Mouse (Mus musculus) midbrain, embryonic 16.5 days (tissue): ENCODE measurements around the gene Vsig1. TPM values are rescaled to one million over a fixed set of nuclear protein-coding genes. Genes with fewer than 3 reads are reported as not detected.

Experiments used
- ATAC-seq: fragments of 200-750 bp; cut with Nextera tagmentation; 2 replicates; pipeline ENCODE4 v1.8.0; 2017; ENCODE audit warnings: moderate TSS enrichment
- H3K27ac ChIP-seq: fragments of 300-500 bp; sonication (generic); 2 replicates; pipeline ENCODE4 v1.5.1; 2014; ENCODE audit warnings: mild to moderate bottlenecking, low read length, mixed read lengths
- H3K27me3 ChIP-seq: fragments of 300-500 bp; sonication (generic); 2 replicates; pipeline ENCODE4 v1.6.1; 2014; ENCODE audit warnings: low read depth, low read length, mixed read lengths; ENCODE audit not compliant: control insufficient read depth, insufficient read depth
- H3K36me3 ChIP-seq: fragments of 300-500 bp; sonication (generic); 2 replicates; pipeline ENCODE4 v1.6.1; 2014; ENCODE audit warnings: mild to moderate bottlenecking, low read length, moderate library complexity, mixed read lengths; ENCODE audit not compliant: control insufficient read depth, insufficient read depth
- H3K4me1 ChIP-seq: fragments of 300-500 bp; sonication (generic); 2 replicates; pipeline ENCODE4 v1.6.1; 2014; ENCODE audit warnings: mild to moderate bottlenecking, low read length, mixed read lengths; ENCODE audit not compliant: control insufficient read depth, insufficient read depth
- H3K4me2 ChIP-seq: fragments of 300-500 bp; sonication (generic); 2 replicates; pipeline ENCODE4 v1.6.1; 2014; ENCODE audit warnings: mild to moderate bottlenecking, low read length, mixed read lengths
- H3K4me3 ChIP-seq: fragments of 300-500 bp; sonication (generic); 2 replicates; pipeline ENCODE4 v1.5.1; 2014; ENCODE audit warnings: low read depth, mild to moderate bottlenecking, low read length, moderate library complexity, mixed read lengths
- H3K9ac ChIP-seq: fragments of 300-500 bp; sonication (generic); 2 replicates; pipeline ENCODE4 v1.6.1; 2014; ENCODE audit warnings: low read depth, low read length, mixed read lengths
- H3K9me3 ChIP-seq: fragments of 300-500 bp; sonication (generic); replicated peaks from 2 replicates; pipeline ENCODE4 v1.6.1; 2014; ENCODE audit warnings: mild to moderate bottlenecking, low read length, mixed read lengths; ENCODE audit not compliant: control insufficient read depth, poor library complexity, severe bottlenecking
- WGBS: fragments of 180-500 bp; shearing (Covaris S2); extraction: QIAGEN DNeasy Blood & Tissue Kit; methylation state at CpG from one replicate; pipeline ENCODE4 v1.1.7; 2014; 5-methylcytosine and 5-hydroxymethylcytosine counted together
- polyA plus RNA-seq: library from polyadenylated mRNA; unstranded; fragments of >200 nt; fragmentation: Nextera tagmentation; extraction: Ambion mirVana; gene quantifications from 2 replicates; pipeline ENCODE4 v1.2.1, GENCODE M21; 2015

Gene Vsig1
- polyA plus RNA-seq: not detected in 2 replicates

DNA sequence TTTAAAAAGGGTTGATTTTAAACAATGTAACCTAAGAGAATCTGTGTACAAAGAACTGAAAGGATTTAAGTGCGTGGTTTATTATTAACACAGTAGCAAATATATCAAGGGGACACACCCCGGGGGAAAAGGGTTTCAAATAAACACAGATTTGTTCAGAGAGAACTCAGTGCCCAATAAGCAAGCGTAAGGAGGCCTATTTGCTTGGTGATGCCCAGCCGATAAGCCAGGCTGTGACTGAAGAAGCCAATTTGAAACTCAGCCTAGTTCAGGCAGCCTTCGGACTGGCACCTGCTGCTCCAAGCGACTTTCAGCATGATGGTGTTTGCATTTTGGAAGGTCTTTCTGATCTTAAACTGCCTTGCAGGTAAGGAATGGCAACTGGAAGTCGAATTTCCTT, at the start of gene Vsig1:
Vsig1 (plus strand) TSS at position 249 of the 400 bp plus-strand sequence.
- H3K36me3 ChIP-seq: no peaks in the 10 kb centered on the region
- no peak within 1 kb of the TSS for H3K27ac ChIP-seq
- H3K4me2 ChIP-seq: no peak within 1 kb of the TSS
- H3K4me1 ChIP-seq: no peaks in the 10 kb centered on the region
- ATAC-seq: no peak
- no peak within 1 kb of the TSS for H3K9ac ChIP-seq
- WGBS: 75% methylated on average over 7 of the region's 7 CpGs
- no peaks in the 10 kb centered on the region for H3K9me3 ChIP-seq
- peaks cover 2% of the 10 kb centered on the region for H3K27me3 ChIP-seq
- no peak within 1 kb of the TSS for H3K4me3 ChIP-seq

DNA sequence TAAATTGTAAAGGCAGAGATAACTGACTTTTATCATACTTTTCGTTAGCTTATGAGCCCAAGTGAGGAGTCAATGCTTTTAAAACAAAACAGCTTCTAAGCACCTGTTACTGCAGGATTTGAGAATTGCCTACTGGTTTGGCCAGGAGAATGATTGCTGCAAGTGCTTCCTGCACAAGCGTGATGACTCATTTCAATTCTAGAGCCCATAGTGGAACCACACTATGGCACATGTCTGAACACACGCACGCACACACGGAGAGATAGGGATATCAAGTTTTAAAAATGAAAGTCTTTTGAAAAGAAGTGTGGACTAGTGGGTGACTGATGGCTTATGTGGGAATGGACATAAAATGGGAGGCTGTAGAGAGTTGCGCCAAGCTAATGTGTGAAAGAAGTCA, 44.6 kb upstream of the Vsig1 start:
- Histone ChIP-seq H3K27me3 (no peaks in the 10 kb centered on the region; the same call in 1 of the 2 replicates), H3K27ac (no peak overlapping the region), H3K4me1 (no peaks in the 10 kb centered on the region), H3K9ac (no peak overlapping the region), H3K4me3 (no peak overlapping the region), H3K4me2 (no peak overlapping the region), H3K9me3 (no peaks in the 10 kb centered on the region), H3K36me3 (no peaks in the 10 kb centered on the region)
- no peak for ATAC-seq
- 97% methylated on average over 6 of the region's 6 CpGs for WGBS

GRCm38 (mm10) chrX:140863431-140863830, 44.0 kb upstream of the Vsig1 start:
- Histone ChIP-seq H3K9ac (no peak overlapping the region), H3K4me3 (no peak overlapping the region), H3K9me3 (no peaks in the 10 kb centered on the region), H3K27ac (no peak overlapping the region), H3K27me3 (no peaks in the 10 kb centered on the region; the same call in 1 of the 2 replicates), H3K4me1 (no peaks in the 10 kb centered on the region), H3K36me3 (no peaks in the 10 kb centered on the region), H3K4me2 (no peak overlapping the region)
- no peak for ATAC-seq
- WGBS: 87% methylated on average over 4 of the region's 4 CpGs

GRCm38 (mm10) chrX:140887193-140887592, 20.2 kb upstream of the Vsig1 start:
- no peak overlapping the region for H3K9ac ChIP-seq
- H3K27ac ChIP-seq: no peak overlapping the region
- H3K4me1 ChIP-seq: no peaks in the 10 kb centered on the region
- H3K9me3 ChIP-seq: no peaks in the 10 kb centered on the region
- H3K4me3 ChIP-seq: no peak overlapping the region
- H3K27me3 ChIP-seq: no peaks in the 10 kb centered on the region; the same call in 1 of the 2 replicates
- ATAC-seq: no peak
- 73% methylated on average over 2 of the region's 2 CpGs for WGBS
- no peak overlapping the region for H3K4me2 ChIP-seq
- H3K36me3 ChIP-seq: no peaks in the 10 kb centered on the region

DNA sequence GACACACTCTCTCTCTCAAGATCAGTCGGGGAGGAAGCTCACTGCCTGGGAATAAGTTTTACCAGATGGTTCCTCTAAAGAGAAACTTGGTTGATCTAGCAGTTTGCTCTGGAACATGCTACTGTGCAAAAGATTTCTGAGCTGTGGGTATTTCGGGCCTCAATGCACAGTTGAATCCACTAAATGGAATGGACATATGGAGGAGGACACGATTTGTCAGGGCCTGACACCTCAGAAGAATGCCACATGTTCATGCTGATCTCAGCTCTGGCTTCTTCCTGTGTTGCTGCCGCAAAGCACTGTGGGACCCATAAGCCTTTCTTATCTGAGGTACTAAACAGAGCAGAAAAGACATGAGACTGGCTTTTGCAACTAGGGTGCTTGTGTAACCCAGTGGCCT, 15.6 kb upstream of the Vsig1 start:
- Histone ChIP-seq H3K4me2 (no peak overlapping the region), H3K36me3 (no peaks in the 10 kb centered on the region), H3K9me3 (no peaks in the 10 kb centered on the region), H3K4me1 (no peaks in the 10 kb centered on the region), H3K4me3 (no peak overlapping the region), H3K27me3 (no peaks in the 10 kb centered on the region; the same call in 1 of the 2 replicates), H3K27ac (no peak overlapping the region), H3K9ac (no peak overlapping the region)
- 89% methylated on average over 4 of the region's 4 CpGs for WGBS
- ATAC-seq: no peak

- Histone ChIP-seq H3K9me3 (no peaks in the 10 kb centered on the region), H3K4me3 (no peak overlapping the region), H3K27me3 (peaks cover 2% of the 10 kb centered on the region), H3K4me1 (no peaks in the 10 kb centered on the region), H3K4me2 (no peak overlapping the region), H3K27ac (no peak overlapping the region), H3K36me3 (no peaks in the 10 kb centered on the region), H3K9ac (no peak overlapping the region)
- WGBS: 83% methylated on average over 3 of the region's 3 CpGs
- ATAC-seq: no peak
Observed at GRCm38 (mm10) chrX:140903487-140903886, 3.9 kb upstream of the Vsig1 start.

DNA sequence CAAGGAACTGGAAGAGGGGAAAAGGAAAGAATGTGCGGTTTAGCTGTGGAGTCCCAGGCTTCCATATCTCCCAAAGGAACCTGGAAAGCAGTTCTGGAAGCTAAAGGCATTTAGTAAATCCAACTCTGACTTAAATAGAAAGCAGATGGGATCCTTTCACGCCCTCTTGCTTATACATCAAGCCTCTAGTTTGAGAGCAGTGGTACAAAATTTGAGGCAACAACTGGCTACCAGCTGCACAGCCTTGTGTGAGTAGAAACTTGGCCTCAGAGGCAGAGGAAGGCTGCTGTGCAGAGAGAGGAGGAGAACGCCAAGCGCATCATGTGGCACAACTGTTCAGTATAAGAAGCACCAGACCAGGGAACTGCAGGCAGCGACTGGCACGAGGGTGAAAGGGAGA, 13.9 kb downstream of the Vsig1 start:
- Histone ChIP-seq H3K9ac (no peak overlapping the region), H3K27ac (no peak overlapping the region), H3K4me2 (no peak overlapping the region), H3K4me3 (no peak overlapping the region), H3K4me1 (no peaks in the 10 kb centered on the region), H3K27me3 (peaks cover 10% of the 10 kb centered on the region; the same call in 1 of the 2 replicates), H3K9me3 (no peaks in the 10 kb centered on the region), H3K36me3 (no peaks in the 10 kb centered on the region)
- ATAC-seq: no peak
- whole genome bisulfite sequencing: 82% methylated on average over 6 of the region's 6 CpGs

DNA sequence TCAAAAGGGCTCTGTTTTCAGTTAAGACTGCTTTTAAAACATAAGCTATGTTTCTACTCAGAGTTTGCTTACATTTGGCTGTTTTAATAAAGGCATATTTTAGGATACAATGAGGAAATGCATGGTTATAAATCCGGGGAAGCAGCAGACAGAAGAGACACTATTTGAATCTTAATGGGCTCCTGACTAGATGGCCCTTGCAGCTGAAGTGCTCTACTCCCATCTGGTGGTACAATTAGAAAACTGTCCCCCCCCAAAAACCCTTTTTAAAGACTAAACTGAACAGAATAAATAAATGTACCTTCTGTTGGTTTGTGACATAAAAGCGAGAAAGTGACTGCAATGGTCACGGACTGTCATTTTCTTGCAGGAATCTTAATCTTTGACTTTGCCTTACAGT, 24.7 kb downstream of the Vsig1 start:
- no peaks in the 10 kb centered on the region for H3K9me3 ChIP-seq
- no peak overlapping the region for H3K4me2 ChIP-seq
- H3K9ac ChIP-seq: no peak overlapping the region
- H3K4me1 ChIP-seq: no peaks in the 10 kb centered on the region
- no peak overlapping the region for H3K4me3 ChIP-seq
- ATAC-seq: 0 out of 2 replicates have a peak, but pooled peaks have one; percentile 58
- H3K27me3 ChIP-seq: peaks cover 10% of the 10 kb centered on the region
- H3K27ac ChIP-seq: no peak overlapping the region
- 67% methylated on average over 3 of the region's 3 CpGs for WGBS
- no peaks in the 10 kb centered on the region for H3K36me3 ChIP-seq

DNA sequence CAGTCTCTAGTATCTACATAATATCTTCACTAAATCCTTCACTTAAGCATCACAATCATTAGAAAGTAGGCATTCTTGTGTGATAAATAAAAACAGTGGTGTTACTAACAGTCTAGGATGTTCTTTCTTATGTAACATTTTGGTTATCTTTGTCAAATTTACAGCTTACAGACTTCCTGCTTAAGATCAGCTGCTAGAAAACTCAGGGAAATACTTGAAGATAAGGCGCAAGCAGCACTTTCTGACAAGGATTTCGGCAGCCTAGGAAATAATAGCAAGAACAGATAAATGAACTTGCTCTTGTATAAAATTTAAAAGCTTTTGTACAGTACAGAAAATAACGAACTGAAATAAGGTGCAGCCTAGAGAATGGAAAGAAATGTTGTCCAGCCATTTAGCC, 25.9 kb downstream of the Vsig1 start:
- no peaks in the 10 kb centered on the region for H3K36me3 ChIP-seq
- no peaks in the 10 kb centered on the region for H3K4me1 ChIP-seq
- no peaks in the 10 kb centered on the region for H3K9me3 ChIP-seq
- no peak overlapping the region for H3K27ac ChIP-seq
- peaks cover 10% of the 10 kb centered on the region for H3K27me3 ChIP-seq
- H3K9ac ChIP-seq: no peak overlapping the region
- H3K4me3 ChIP-seq: no peak overlapping the region
- H3K4me2 ChIP-seq: no peak overlapping the region
- WGBS: 83% methylated on average over 3 of the region's 3 CpGs
- no peak for ATAC-seq
